Mouse (Mus musculus) CD8-positive naive resting alpha-beta T cell, adult 57 days (primary cell): Measurements from ENCODE around the gene Baz2a. TPM values are rescaled to one million over a fixed set of nuclear protein-coding genes. Genes with fewer than 3 reads are reported as not detected.

ENCODE experiments used
- total RNA-seq: library from RNA; stranded (reverse); gene quantifications from one replicate; pipeline ENCODE4 v1.2.4, GENCODE M21; 2023

Baz2a gene
- total RNA-seq = 104 TPM

DNA sequence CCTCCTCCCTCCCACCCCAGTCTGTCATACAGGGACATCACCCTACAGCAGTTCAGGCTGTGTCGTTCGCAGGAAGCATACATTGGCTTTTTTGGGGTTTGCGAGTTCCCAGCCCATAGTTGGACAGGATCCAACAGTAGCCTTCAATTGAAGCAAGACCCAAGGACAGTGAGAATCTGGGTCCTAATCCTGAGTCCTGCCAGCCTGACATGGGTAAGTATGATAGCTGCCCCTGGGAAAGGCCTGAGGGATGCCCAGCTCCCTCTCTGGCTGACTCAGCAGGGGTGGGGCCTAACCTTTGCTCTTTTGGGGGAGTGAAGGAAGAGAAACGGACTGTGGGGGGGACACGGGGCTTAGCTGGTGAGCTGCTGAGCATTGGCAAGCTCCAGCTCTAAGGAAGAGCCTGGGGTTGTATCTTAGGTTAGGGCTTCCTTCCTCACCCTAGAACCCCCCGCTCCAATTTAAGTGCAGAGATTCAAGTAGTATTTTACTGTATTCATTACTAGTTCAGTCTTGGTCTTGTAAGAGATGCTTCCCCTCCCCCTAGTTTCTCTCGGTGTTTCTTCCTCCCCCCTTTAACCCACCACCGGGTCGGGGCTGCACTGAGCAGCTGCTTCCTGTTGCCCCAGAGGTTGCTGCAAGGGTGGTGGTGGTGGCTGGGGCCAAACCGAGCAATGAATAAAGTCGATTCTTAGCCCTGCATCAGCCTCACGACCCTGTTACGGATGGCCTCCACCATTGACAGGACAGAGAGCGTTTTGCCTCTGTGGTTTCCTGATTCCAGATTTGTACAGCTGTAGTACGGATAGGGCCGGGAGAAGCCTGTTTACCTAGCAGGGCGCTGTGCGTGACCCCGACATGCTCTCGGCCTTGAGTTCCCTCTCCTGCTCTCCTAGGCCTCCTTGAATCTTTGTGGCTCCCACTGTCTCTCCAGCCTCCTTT, at the start of gene Baz2a:
TSS of gene Baz2a (plus strand) at position 14 of the 942 bp plus-strand sequence.

DNA sequence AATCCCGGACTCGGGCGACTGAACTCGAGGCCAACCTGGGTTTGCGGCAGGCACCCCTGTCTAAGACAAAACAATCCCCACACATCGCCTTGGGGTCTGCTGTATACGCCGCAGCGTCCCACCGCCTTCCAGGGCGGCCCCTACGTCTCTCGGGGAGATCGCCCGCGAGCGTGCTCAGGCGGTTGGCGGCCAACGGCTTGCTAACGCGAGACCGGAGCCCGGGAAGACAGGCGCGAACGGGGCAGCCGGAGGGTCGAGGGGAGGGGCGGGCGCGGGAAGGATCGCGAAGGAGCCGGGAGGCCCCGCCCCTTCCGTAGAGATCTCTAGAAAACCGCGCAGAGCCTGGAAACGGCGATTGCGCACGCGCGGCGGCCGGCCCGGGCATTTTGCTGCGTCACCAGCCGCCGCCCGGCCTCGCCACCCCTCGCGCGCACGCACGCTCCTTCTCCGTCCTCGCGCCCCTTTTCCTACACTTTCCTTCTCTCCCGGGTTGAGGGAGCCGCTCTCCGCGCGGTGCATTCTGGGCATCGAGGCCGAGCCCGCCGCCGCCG, 32.7 kb upstream of the Baz2a start, which contains the start of gene Ptges3:
TSS of gene Ptges3 (plus strand) at position 354 of the 551 bp plus-strand sequence.

DNA sequence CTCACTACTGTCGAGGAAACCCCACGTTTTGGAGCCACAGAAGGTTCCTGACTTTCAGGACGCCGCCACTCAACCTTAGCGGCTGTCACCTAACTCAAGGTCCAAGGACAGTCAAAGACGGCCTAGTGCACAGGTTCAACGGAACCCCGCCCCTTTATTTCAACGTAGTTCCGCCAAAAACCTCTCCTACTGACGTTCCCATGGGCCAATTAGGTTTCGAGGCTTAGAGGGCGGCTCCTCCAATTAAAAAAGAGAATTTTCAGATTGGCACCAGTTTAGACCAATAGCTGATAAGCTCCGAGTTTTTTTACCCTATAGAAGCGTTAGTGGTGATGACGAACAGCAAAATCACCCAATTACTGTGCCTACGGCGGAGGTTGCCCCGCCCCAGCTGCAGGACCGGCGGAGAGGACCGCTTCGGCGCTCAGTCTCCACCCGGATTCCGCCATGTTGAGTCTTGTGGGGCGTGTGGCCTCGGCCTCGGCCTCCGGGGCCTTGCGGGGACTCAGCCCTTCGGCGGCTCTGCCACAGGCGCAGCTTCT, 8.4 kb upstream of the Baz2a start, which contains the start of gene Atp5b:
TSS of gene Atp5b (plus strand) at position 394 of the 542 bp plus-strand sequence.

Other genes with a start within 250 kb of the Baz2a start
- not detected for gene Rdh19, start 241.6 kb upstream of the Baz2a start, total RNA-seq
- gene Rdh16f2, start 225.1 kb upstream of the Baz2a start, total RNA-seq = not detected
- gene Rdh7, start 202.8 kb upstream of the Baz2a start, total RNA-seq = not detected
- gene Sdr9c7, start 193.1 kb upstream of the Baz2a start, total RNA-seq = not detected
- gene Hsd17b6, start 84.0 kb upstream of the Baz2a start, total RNA-seq = not detected
- 20.7 TPM for gene Prim1, start 76.4 kb upstream of the Baz2a start, total RNA-seq
- gene Naca, start 56.0 kb upstream of the Baz2a start, total RNA-seq = 830 TPM
- gene Ptges3, start 32.6 kb upstream of the Baz2a start, total RNA-seq = 118 TPM
- gene Atp5b, start 8.3 kb upstream of the Baz2a start, total RNA-seq = 629 TPM
- 37.2 TPM for gene Rbms2, start 88.7 kb downstream of the Baz2a start, total RNA-seq
- 0.86 TPM for gene Gls2, start 102.9 kb downstream of the Baz2a start, total RNA-seq
- gene Spryd4, start 120.2 kb downstream of the Baz2a start, total RNA-seq = 14.0 TPM
- gene Mip, start 134.3 kb downstream of the Baz2a start, total RNA-seq = not detected
- 37.2 TPM for gene Timeless, start 140.5 kb downstream of the Baz2a start, total RNA-seq
- gene Apon, start 162.5 kb downstream of the Baz2a start, total RNA-seq = not detected
- not detected for gene Apof, start 177.1 kb downstream of the Baz2a start, total RNA-seq
- gene Stat2, start 179.0 kb downstream of the Baz2a start, total RNA-seq = 59.1 TPM
- gene Il23a, start 207.2 kb downstream of the Baz2a start, total RNA-seq = not detected
- gene Pan2, start 211.8 kb downstream of the Baz2a start, total RNA-seq = 45.0 TPM
- gene Cnpy2, start 230.9 kb downstream of the Baz2a start, total RNA-seq = 19.0 TPM
- 82.2 TPM for gene Cs, start 246.2 kb downstream of the Baz2a start, total RNA-seq